Mouse (Mus musculus) midbrain, embryonic 11.5 days (tissue): ENCODE results near the gene Ezr. TPM values are rescaled to one million over a fixed set of nuclear protein-coding genes. Genes with fewer than 3 reads are reported as not detected.

Experiments used
- ATAC-seq: fragments of 200-750 bp; cut with Nextera tagmentation; 2 replicates; pipeline ENCODE4 v1.8.0; 2017; ENCODE audit warnings: moderate TSS enrichment, moderate library complexity; ENCODE audit not compliant: low FRiP score
- DNase-seq: peaks from one replicate; pipeline ENCODE4 v3.0.0; 2015; ENCODE audit warnings: low spot score; ENCODE audit errors: missing footprints
- H3K27ac ChIP-seq: fragments of 300-500 bp; sonication (generic); 2 replicates; pipeline ENCODE4 v1.5.1; 2014; ENCODE audit warnings: low read depth, low read length
- H3K27me3 ChIP-seq: fragments of 300-500 bp; sonication (generic); 2 replicates; pipeline ENCODE4 v1.6.1; 2014; ENCODE audit warnings: mild to moderate bottlenecking, low read length, moderate library complexity, mixed read lengths; ENCODE audit not compliant: control insufficient read depth, insufficient read depth
- H3K36me3 ChIP-seq: fragments of 300-500 bp; sonication (generic); 2 replicates; pipeline ENCODE4 v1.6.1; 2014; ENCODE audit warnings: mild to moderate bottlenecking, low read length, moderate library complexity, mixed read lengths; ENCODE audit not compliant: control insufficient read depth, insufficient read depth
- H3K4me1 ChIP-seq: fragments of 300-500 bp; sonication (generic); 2 replicates; pipeline ENCODE4 v1.6.1; 2014; ENCODE audit warnings: low read length; ENCODE audit not compliant: control insufficient read depth, insufficient read depth
- H3K4me2 ChIP-seq: fragments of 300-500 bp; sonication (generic); 2 replicates; pipeline ENCODE4 v1.6.1; 2014; ENCODE audit warnings: mild to moderate bottlenecking, moderate library complexity
- H3K4me3 ChIP-seq: fragments of 300-500 bp; sonication (generic); 2 replicates; pipeline ENCODE4 v1.5.1; 2014; ENCODE audit warnings: low read depth, low read length
- H3K9ac ChIP-seq: fragments of 300-500 bp; sonication (generic); 2 replicates; pipeline ENCODE4 v1.6.1; 2014; ENCODE audit warnings: low read length
- H3K9me3 ChIP-seq: fragments of 300-500 bp; sonication (generic); 2 replicates; pipeline ENCODE4 v1.6.1; 2016; ENCODE audit warnings: low read length; ENCODE audit not compliant: control insufficient read depth
- WGBS: fragments of 180-500 bp; shearing (Covaris S2); extraction: QIAGEN DNeasy Blood & Tissue Kit; methylation state at CpG from one replicate; pipeline ENCODE4 v1.1.7; 2014; 5-methylcytosine and 5-hydroxymethylcytosine counted together
- polyA plus RNA-seq: library from polyadenylated mRNA; unstranded; fragments of >200 nt; fragmentation: Nextera tagmentation; extraction: Ambion mirVana; gene quantifications from 2 replicates; pipeline ENCODE4 v1.2.1, GENCODE M21; 2014

Gene Ezr
- polyA plus RNA-seq, 1 experiment from 2014 or later, result 51.0 TPM

GRCm38 (mm10) chr17:6764730-6765129, 17.9 kb downstream of the Ezr start:
- Histone ChIP-seq H3K4me1 (peaks cover 39% of the 10 kb centered on the region), H3K27ac (no peak overlapping the region), H3K36me3 (no peaks in the 10 kb centered on the region), H3K9ac (no peak overlapping the region), H3K4me2 (no peak overlapping the region), H3K9me3 (no peaks in the 10 kb centered on the region), H3K4me3 (no peak overlapping the region), H3K27me3 (no peaks in the 10 kb centered on the region)
- 71% methylated on average over 4 of the region's 4 CpGs for WGBS
- no peak for DNase-seq
- no peak for ATAC-seq

GRCm38 (mm10) chr17:6764227-6764593, 18.4 kb downstream of the Ezr start:
- Histone ChIP-seq H3K36me3 (no peaks in the 10 kb centered on the region), H3K9ac (no peak overlapping the region), H3K27ac (no peak overlapping the region), H3K4me3 (no peak overlapping the region), H3K4me1 (peaks cover 41% of the 10 kb centered on the region), H3K4me2 (no peak overlapping the region), H3K27me3 (no peaks in the 10 kb centered on the region), H3K9me3 (no peaks in the 10 kb centered on the region)
- DNase-seq, result no peak
- no peak for ATAC-seq
- 60% methylated on average over 7 of the region's 7 CpGs for WGBS

DNA sequence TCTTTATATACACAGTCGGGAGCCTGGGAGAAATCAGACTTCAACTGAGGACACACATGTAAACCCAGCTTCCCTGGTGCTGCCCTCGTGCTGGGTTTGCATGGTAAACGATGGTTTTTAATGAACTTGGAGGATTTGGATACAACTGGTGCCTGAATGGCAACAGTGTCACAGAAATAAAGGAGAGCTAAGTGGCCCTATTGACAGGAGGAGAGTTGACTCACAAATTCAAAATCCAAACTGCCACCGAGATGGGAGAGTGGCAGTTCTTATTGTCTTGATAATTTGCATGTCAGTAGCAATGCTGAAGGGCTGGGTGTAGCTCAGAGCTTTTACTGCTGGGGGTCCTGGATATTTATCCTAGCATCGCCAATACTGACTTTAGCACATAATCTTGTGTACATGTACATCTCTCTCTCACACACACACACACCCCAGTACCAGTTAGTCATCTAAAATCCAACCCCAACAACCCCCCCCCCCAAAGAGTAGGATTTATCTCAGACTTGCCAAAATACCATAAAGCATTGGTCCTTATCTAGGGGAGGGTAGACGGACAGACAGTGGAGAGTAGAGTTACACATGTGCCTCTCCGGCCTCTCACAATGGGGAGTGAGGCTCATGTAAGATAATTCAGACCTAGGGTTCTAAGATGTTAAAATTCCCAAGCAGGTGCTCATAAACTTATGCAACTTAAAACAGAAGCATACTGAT, 18.9 kb downstream of the Ezr start:
- no peak overlapping the region for H3K4me3 ChIP-seq
- ATAC-seq (peak; percentile 55), DNase-seq (peak; percentile 90)

GRCm38 (mm10) chr17:6759717-6760292, 22.8 kb downstream of the Ezr start:
- Histone ChIP-seq H3K9me3 (no peaks in the 10 kb centered on the region), H3K27me3 (no peaks in the 10 kb centered on the region), H3K9ac (no peak overlapping the region), H3K27ac (no peak overlapping the region), H3K4me3 (no peak overlapping the region), H3K4me2 (no peak overlapping the region), H3K36me3 (no peaks in the 10 kb centered on the region), H3K4me1 (peaks cover 27% of the 10 kb centered on the region)
- no peak for ATAC-seq
- peak; percentile 79 for DNase-seq
- 40% methylated on average over 9 of the region's 9 CpGs for WGBS

More for the DNA sequence above, 18.9 kb downstream of the Ezr start:
- no peaks in the 10 kb centered on the region for H3K9me3 ChIP-seq
- H3K27me3 ChIP-seq, result no peaks in the 10 kb centered on the region
- H3K36me3 ChIP-seq, result no peaks in the 10 kb centered on the region
- H3K9ac ChIP-seq, result no peak overlapping the region
- peaks cover 41% of the 10 kb centered on the region for H3K4me1 ChIP-seq
- H3K27ac ChIP-seq, result peak overlapping the region; percentile 40; the same call in 1 of the 2 replicates
- no peak overlapping the region for H3K4me2 ChIP-seq
- WGBS, result 16% methylated on average over 7 of the region's 7 CpGs

- WGBS, result 57% methylated on average over 8 of the region's 8 CpGs
- peak; percentile 83 for DNase-seq
These were observed 23.7 kb downstream of the Ezr start for GRCm38 (mm10) chr17:6758845-6759244.

GRCm38 (mm10) chr17:6757902-6758301, 24.7 kb downstream of the Ezr start:
- WGBS, result 96% methylated on average over 16 of the region's 16 CpGs
- Histone ChIP-seq H3K4me1 (peaks cover 10% of the 10 kb centered on the region), H3K36me3 (no peaks in the 10 kb centered on the region), H3K9ac (no peak overlapping the region), H3K27me3 (no peaks in the 10 kb centered on the region), H3K4me3 (no peak overlapping the region), H3K27ac (no peak overlapping the region), H3K9me3 (no peaks in the 10 kb centered on the region), H3K4me2 (no peak overlapping the region)
- DNase-seq (no peak), ATAC-seq (no peak)

More at GRCm38 (mm10) chr17:6758845-6759244, 23.7 kb downstream of the Ezr start:
- H3K4me3 ChIP-seq, result no peak overlapping the region
- peaks cover 18% of the 10 kb centered on the region for H3K4me1 ChIP-seq
- ATAC-seq, result no peak
- no peak overlapping the region for H3K27ac ChIP-seq
- no peak overlapping the region for H3K9ac ChIP-seq
- no peaks in the 10 kb centered on the region for H3K9me3 ChIP-seq
- no peaks in the 10 kb centered on the region for H3K36me3 ChIP-seq
- no peak overlapping the region for H3K4me2 ChIP-seq
- no peaks in the 10 kb centered on the region for H3K27me3 ChIP-seq

GRCm38 (mm10) chr17:6755873-6756272, 26.7 kb downstream of the Ezr start:
- Histone ChIP-seq H3K9ac (no peak overlapping the region), H3K9me3 (no peaks in the 10 kb centered on the region), H3K4me2 (no peak overlapping the region), H3K27me3 (no peaks in the 10 kb centered on the region; the same call in 1 of the 2 replicates), H3K4me1 (peaks cover 7% of the 10 kb centered on the region; the same call in 1 of the 2 replicates), H3K36me3 (no peaks in the 10 kb centered on the region), H3K4me3 (no peak overlapping the region), H3K27ac (no peak overlapping the region)
- ATAC-seq (no peak), DNase-seq (no peak)
- WGBS, result 92% methylated on average over 8 of the region's 8 CpGs

- ATAC-seq (no peak), DNase-seq (no peak)
- H3K9ac ChIP-seq, result no peak overlapping the region
- no peaks in the 10 kb centered on the region; the same call in 1 of the 2 replicates for H3K27me3 ChIP-seq
- no peak overlapping the region for H3K27ac ChIP-seq
- no peaks in the 10 kb centered on the region for H3K36me3 ChIP-seq
- no peak overlapping the region for H3K4me3 ChIP-seq
- H3K4me2 ChIP-seq, result no peak overlapping the region
- H3K9me3 ChIP-seq, result no peaks in the 10 kb centered on the region
- 92% methylated on average over 9 of the region's 9 CpGs for WGBS
- peaks cover 7% of the 10 kb centered on the region; the same call in 1 of the 2 replicates for H3K4me1 ChIP-seq
These were observed 27.4 kb downstream of the Ezr start for GRCm38 (mm10) chr17:6755176-6755575.

GRCm38 (mm10) chr17:6752375-6752774, 30.2 kb downstream of the Ezr start:
- WGBS, result 51% methylated on average over 7 of the region's 7 CpGs
- ATAC-seq, result no peak
- Histone ChIP-seq H3K36me3 (no peaks in the 10 kb centered on the region), H3K27me3 (no peaks in the 10 kb centered on the region; the same call in 1 of the 2 replicates), H3K9me3 (no peaks in the 10 kb centered on the region), H3K4me1 (peaks cover 7% of the 10 kb centered on the region), H3K4me3 (no peak overlapping the region), H3K9ac (no peak overlapping the region), H3K4me2 (no peak overlapping the region), H3K27ac (no peak overlapping the region)
- no peak for DNase-seq
